Mouse (Mus musculus): ENCODE measurements around the gene Ppp1r1c. TPM values are rescaled to one million over a fixed set of nuclear protein-coding genes. Genes with fewer than 3 reads are reported as not detected.

The Ppp1r1c gene
- polyA plus RNA-seq, 1 experiment from 2014 or later, result not detected

GRCm38 (mm10) chr2:79717846-79718245, 10.3 kb downstream of the Ppp1r1c start:
- Histone ChIP-seq H3K4me1 (ENCODE audit: insufficient read depth, low read depth, low read length) (no peaks in the 10 kb centered on the region), H3K36me3 (ENCODE audit: insufficient read depth, low read length) (no peaks in the 10 kb centered on the region), H3K4me2 (replicated peaks; ENCODE audit: low read depth, low read length) (no peak overlapping the region), H3K9ac (replicated peaks; ENCODE audit: low read depth) (no peak overlapping the region), H3K27me3 (replicated peaks; ENCODE audit: insufficient read depth, low read length) (no peaks in the 10 kb centered on the region), H3K9me3 (ENCODE audit: low read length) (no peaks in the 10 kb centered on the region), H3K27ac (ENCODE audit: low read length) (no peak overlapping the region), H3K4me3 (ENCODE audit: low read depth, low read length) (no peak overlapping the region)
- DNase-seq (ENCODE audit: low spot score), result no peak
- TF ChIP-seq EP300 (IDR thresholded peaks at IDR 0.05) (no peak), CTCF (IDR thresholded peaks at IDR 0.05) (no peak)
- ATAC-seq, result no peak

- H3K27me3 ChIP-seq (replicated peaks; ENCODE audit: insufficient read depth, low read length), result no peaks in the 10 kb centered on the region
- ATAC-seq (no peak), DNase-seq (ENCODE audit: low spot score) (no peak)
- 50% methylated on average over 1 of the region's 1 CpGs for WGBS
- H3K4me2 ChIP-seq (replicated peaks; ENCODE audit: low read depth, low read length), result no peak overlapping the region
- H3K9ac ChIP-seq (replicated peaks; ENCODE audit: low read depth), result no peak overlapping the region
- no peaks in the 10 kb centered on the region for H3K36me3 ChIP-seq (ENCODE audit: insufficient read depth, low read length)
- H3K4me3 ChIP-seq (ENCODE audit: low read depth, low read length), result no peak overlapping the region
- no peak for TF ChIP-seq CTCF (IDR thresholded peaks at IDR 0.05)
- no peak for TF ChIP-seq EP300 (IDR thresholded peaks at IDR 0.05)
- H3K4me1 ChIP-seq (ENCODE audit: insufficient read depth, low read depth, low read length), result no peaks in the 10 kb centered on the region
- H3K27ac ChIP-seq (ENCODE audit: low read length), result no peak overlapping the region
- no peaks in the 10 kb centered on the region for H3K9me3 ChIP-seq (ENCODE audit: low read length)
Measured at GRCm38 (mm10) chr2:79722415-79722814, 14.8 kb downstream of the Ppp1r1c start.

GRCm38 (mm10) chr2:79738958-79739357, 31.4 kb downstream of the Ppp1r1c start:
- DNase-seq (ENCODE audit: low spot score), result peak; percentile 87
- no peak overlapping the region for H3K4me2 ChIP-seq (replicated peaks; ENCODE audit: low read depth, low read length)
- ATAC-seq, result peak; percentile 67

GRCm38 (mm10) chr2:79741966-79742365, 34.4 kb downstream of the Ppp1r1c start:
- 66% methylated on average over 2 of the region's 2 CpGs for WGBS
- Histone ChIP-seq H3K27ac (ENCODE audit: low read length) (no peak overlapping the region), H3K27me3 (replicated peaks; ENCODE audit: insufficient read depth, low read length) (0 out of 2 replicates have a peak, but pooled peaks cover 3% of the 10 kb centered on the region), H3K4me2 (replicated peaks; ENCODE audit: low read depth, low read length) (no peak overlapping the region), H3K4me1 (ENCODE audit: insufficient read depth, low read depth, low read length) (no peaks in the 10 kb centered on the region), H3K9ac (replicated peaks; ENCODE audit: low read depth) (no peak overlapping the region), H3K36me3 (ENCODE audit: insufficient read depth, low read length) (no peaks in the 10 kb centered on the region), H3K4me3 (ENCODE audit: low read depth, low read length) (no peak overlapping the region), H3K9me3 (ENCODE audit: low read length) (peaks cover 4% of the 10 kb centered on the region; the same call in 1 of the 2 replicates)
- ATAC-seq (no peak), DNase-seq (ENCODE audit: low spot score) (peak; percentile 27)
- TF ChIP-seq CTCF (IDR thresholded peaks at IDR 0.05) (no peak), EP300 (IDR thresholded peaks at IDR 0.05) (no peak)

More at GRCm38 (mm10) chr2:79738958-79739357, 31.4 kb downstream of the Ppp1r1c start:
- H3K4me1 ChIP-seq (ENCODE audit: insufficient read depth, low read depth, low read length), result no peaks in the 10 kb centered on the region
- WGBS, result 54% methylated on average over 2 of the region's 2 CpGs
- no peak overlapping the region for H3K27ac ChIP-seq (ENCODE audit: low read length)
- H3K36me3 ChIP-seq (ENCODE audit: insufficient read depth, low read length), result no peaks in the 10 kb centered on the region
- H3K4me3 ChIP-seq (ENCODE audit: low read depth, low read length), result no peak overlapping the region
- 0 out of 2 replicates have a peak, but pooled peaks cover 6% of the 10 kb centered on the region for H3K27me3 ChIP-seq (replicated peaks; ENCODE audit: insufficient read depth, low read length)
- H3K9ac ChIP-seq (replicated peaks; ENCODE audit: low read depth), result no peak overlapping the region
- TF ChIP-seq EP300 (IDR thresholded peaks at IDR 0.05) (no peak), CTCF (IDR thresholded peaks at IDR 0.05) (no peak)
- peaks cover 6% of the 10 kb centered on the region; the same call in 1 of the 2 replicates for H3K9me3 ChIP-seq (ENCODE audit: low read length)

DNA sequence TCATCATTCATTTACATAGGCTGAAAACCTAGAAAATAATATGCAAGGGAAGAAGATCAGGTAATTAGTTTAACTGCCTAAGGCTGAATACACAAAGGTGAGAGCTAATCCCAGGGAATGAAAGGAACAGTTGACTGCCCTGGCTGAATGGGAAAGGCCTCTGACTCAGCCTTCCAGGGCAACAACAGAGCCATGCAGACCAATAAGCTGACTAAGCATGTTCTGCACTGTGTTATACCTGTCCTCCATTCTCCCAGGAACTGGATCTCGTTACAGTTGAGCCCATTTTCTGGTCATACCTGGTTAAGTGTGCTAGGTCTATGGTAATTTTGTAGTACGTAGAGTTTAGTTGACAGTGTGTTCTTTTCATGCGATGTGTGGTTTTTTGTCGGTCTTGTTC, 36.6 kb downstream of the Ppp1r1c start:
- 90% methylated on average over 4 of the region's 4 CpGs for WGBS
- Histone ChIP-seq H3K9me3 (ENCODE audit: low read length) (no peaks in the 10 kb centered on the region), H3K4me2 (replicated peaks; ENCODE audit: low read depth, low read length) (no peak overlapping the region), H3K4me1 (ENCODE audit: insufficient read depth, low read depth, low read length) (no peaks in the 10 kb centered on the region), H3K4me3 (ENCODE audit: low read depth, low read length) (no peak overlapping the region), H3K9ac (replicated peaks; ENCODE audit: low read depth) (no peak overlapping the region), H3K27ac (ENCODE audit: low read length) (no peak overlapping the region), H3K36me3 (ENCODE audit: insufficient read depth, low read length) (no peaks in the 10 kb centered on the region), H3K27me3 (replicated peaks; ENCODE audit: insufficient read depth, low read length) (no peaks in the 10 kb centered on the region)
- ATAC-seq (no peak), DNase-seq (ENCODE audit: low spot score) (no peak)
- no peak for TF ChIP-seq CTCF (IDR thresholded peaks at IDR 0.05)
- no peak for TF ChIP-seq EP300 (IDR thresholded peaks at IDR 0.05)

DNA sequence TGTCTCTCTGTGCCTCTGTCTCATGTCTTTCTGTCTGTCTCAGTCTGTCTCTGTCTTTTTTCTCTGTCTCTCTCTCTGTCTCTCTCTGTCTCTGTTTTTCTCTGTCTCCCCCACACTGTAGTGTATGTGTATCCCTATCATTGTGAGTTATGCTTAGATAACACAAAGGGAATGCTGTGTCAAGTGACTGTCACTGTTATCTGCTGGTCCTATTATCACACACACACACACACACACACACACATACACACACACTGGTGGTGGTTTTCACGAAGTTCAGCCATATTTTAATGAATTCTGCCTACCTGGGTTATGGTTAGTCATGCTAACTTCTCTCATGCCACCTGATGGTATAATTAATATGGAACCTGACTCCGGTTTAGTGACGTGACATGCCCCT, 44.1 kb downstream of the Ppp1r1c start:
- ATAC-seq, result no peak
- Histone ChIP-seq H3K4me2 (replicated peaks; ENCODE audit: low read depth, low read length) (no peak overlapping the region), H3K27me3 (replicated peaks; ENCODE audit: insufficient read depth, low read length) (no peaks in the 10 kb centered on the region), H3K4me3 (ENCODE audit: low read depth, low read length) (no peak overlapping the region), H3K9ac (replicated peaks; ENCODE audit: low read depth) (no peak overlapping the region), H3K36me3 (ENCODE audit: insufficient read depth, low read length) (no peaks in the 10 kb centered on the region), H3K4me1 (ENCODE audit: insufficient read depth, low read depth, low read length) (no peaks in the 10 kb centered on the region), H3K27ac (ENCODE audit: low read length) (no peak overlapping the region), H3K9me3 (ENCODE audit: low read length) (no peaks in the 10 kb centered on the region)
- no peak for DNase-seq (ENCODE audit: low spot score)
- TF ChIP-seq CTCF (IDR thresholded peaks at IDR 0.05) (no peak), EP300 (IDR thresholded peaks at IDR 0.05) (no peak)
- WGBS, result 73% methylated on average over 3 of the region's 3 CpGs

GRCm38 (mm10) chr2:79760018-79760417, 52.4 kb downstream of the Ppp1r1c start:
- DNase-seq (ENCODE audit: low spot score) (no peak), ATAC-seq (no peak)
- 63% methylated on average over 4 of the region's 4 CpGs for WGBS
- Histone ChIP-seq H3K36me3 (ENCODE audit: insufficient read depth, low read length) (no peaks in the 10 kb centered on the region), H3K27me3 (replicated peaks; ENCODE audit: insufficient read depth, low read length) (no peaks in the 10 kb centered on the region), H3K27ac (ENCODE audit: low read length) (no peak overlapping the region), H3K4me1 (ENCODE audit: insufficient read depth, low read depth, low read length) (no peaks in the 10 kb centered on the region), H3K4me2 (replicated peaks; ENCODE audit: low read depth, low read length) (no peak overlapping the region), H3K4me3 (ENCODE audit: low read depth, low read length) (no peak overlapping the region), H3K9me3 (ENCODE audit: low read length) (no peaks in the 10 kb centered on the region), H3K9ac (replicated peaks; ENCODE audit: low read depth) (no peak overlapping the region)
- TF ChIP-seq EP300 (IDR thresholded peaks at IDR 0.05) (no peak), CTCF (IDR thresholded peaks at IDR 0.05) (no peak)

Data from lung, postnatal 0 days (tissue).